Mouse (Mus musculus): ENCODE data around the gene Epha4. TPM values are rescaled to one million over a fixed set of nuclear protein-coding genes. Genes with fewer than 3 reads are reported as not detected.

The Epha4 gene
- total and polyA plus RNA-seq, 3 experiments, result 25.4 to 45.5 (median 28.4) TPM

DNA sequence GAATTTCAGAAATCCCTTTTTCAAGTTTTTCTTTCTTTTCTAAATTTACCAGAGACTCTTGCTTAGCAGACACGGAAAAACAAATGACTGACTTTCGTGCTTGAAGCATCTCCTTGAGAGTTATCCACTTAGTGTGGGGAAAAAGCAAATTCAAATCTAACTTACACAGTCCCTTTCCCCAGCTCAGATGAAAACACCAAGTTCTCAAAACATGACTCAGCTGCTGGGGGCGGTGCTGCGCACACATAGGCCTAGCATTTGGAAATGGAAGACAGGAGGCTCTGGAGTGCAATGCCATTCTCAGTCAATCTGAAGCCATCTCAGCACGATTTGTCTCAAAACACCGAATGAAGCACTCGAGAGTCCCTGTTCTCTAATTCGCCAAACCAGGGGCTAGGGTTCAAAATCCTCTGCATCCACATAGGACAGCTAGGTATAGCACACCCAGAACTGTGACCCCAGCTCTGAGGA is 11.1 kb downstream of the Epha4 start:
- Histone ChIP-seq H3K27ac (no peak overlapping the region), H3K27me3 (ENCODE audit: control insufficient read depth, insufficient read depth, low read length) (no peaks in the 10 kb centered on the region), H3K4me3 (no peak overlapping the region), H3K4me1 (ENCODE audit: control insufficient read depth, insufficient read depth, low read length) (peaks cover 11% of the 10 kb centered on the region), H3K9ac (ENCODE audit: low read depth, low read length) (no peak overlapping the region), H3K79me2 (replicated peaks; ENCODE audit: control insufficient read depth, insufficient read depth, low read length) (peaks cover 4% of the 10 kb centered on the region), H3K36me3 (ENCODE audit: control insufficient read depth, insufficient read depth, low read length) (peaks cover 35% of the 10 kb centered on the region)
- no peak for DNase-seq
- intact Hi-C loops (cut with DNase I), result no loop called here
- TF ChIP-seq CTCF (IDR thresholded peaks at IDR 0.05) (no peak), POLR2A (IDR thresholded peaks at IDR 0.05; ENCODE audit: insufficient read depth, low read depth, low read length) (no peak), EP300 (IDR thresholded peaks at IDR 0.05; ENCODE audit: insufficient read depth, low read depth, low read length) (no peak)
- WGBS, result 92% methylated on average over 8 of the region's 8 CpGs

DNA sequence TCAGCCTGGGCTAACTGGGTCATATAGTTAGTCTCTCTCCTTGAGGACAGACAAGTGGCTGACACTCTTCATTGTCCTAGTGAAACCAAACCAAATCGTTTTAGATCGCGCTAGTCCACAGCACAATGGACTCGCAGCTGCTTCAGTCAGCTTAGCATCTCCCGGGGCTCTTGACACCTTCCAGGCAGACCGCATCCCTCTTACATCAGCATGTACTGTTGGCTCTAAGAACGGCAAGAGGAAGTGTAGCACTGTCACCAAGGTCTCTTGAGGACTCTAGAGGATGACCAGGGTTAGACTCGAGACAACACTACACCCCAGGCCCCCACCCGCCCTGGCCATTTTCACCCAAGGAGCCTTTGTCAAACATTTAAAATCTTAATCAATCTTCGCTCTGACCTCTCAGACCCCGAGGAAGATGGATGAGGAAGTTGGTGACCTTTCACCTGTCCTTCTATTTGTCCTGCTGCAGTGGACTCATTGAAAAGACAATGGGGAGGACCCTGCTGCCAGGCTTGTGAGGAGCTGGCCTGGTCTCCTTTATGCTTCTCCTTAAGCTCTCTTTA is 12.3 kb downstream of the Epha4 start:
- intact Hi-C loops (cut with DNase I), result no loop called here
- peaks cover 36% of the 10 kb centered on the region for H3K36me3 ChIP-seq (ENCODE audit: control insufficient read depth, insufficient read depth, low read length)
- no peak overlapping the region for H3K4me3 ChIP-seq
- peaks cover 11% of the 10 kb centered on the region for H3K4me1 ChIP-seq (ENCODE audit: control insufficient read depth, insufficient read depth, low read length)
- no peak overlapping the region for H3K27ac ChIP-seq
- H3K79me2 ChIP-seq (replicated peaks; ENCODE audit: control insufficient read depth, insufficient read depth, low read length), result peaks cover 5% of the 10 kb centered on the region
- TF ChIP-seq CTCF (IDR thresholded peaks at IDR 0.05) (no peak), POLR2A (IDR thresholded peaks at IDR 0.05; ENCODE audit: insufficient read depth, low read depth, low read length) (no peak), EP300 (IDR thresholded peaks at IDR 0.05; ENCODE audit: insufficient read depth, low read depth, low read length) (no peak)
- H3K27me3 ChIP-seq (ENCODE audit: control insufficient read depth, insufficient read depth, low read length), result no peaks in the 10 kb centered on the region
- DNase-seq, result no peak
- WGBS, result 60% methylated on average over 11 of the region's 11 CpGs
- H3K9ac ChIP-seq (ENCODE audit: low read depth, low read length), result no peak overlapping the region

DNA sequence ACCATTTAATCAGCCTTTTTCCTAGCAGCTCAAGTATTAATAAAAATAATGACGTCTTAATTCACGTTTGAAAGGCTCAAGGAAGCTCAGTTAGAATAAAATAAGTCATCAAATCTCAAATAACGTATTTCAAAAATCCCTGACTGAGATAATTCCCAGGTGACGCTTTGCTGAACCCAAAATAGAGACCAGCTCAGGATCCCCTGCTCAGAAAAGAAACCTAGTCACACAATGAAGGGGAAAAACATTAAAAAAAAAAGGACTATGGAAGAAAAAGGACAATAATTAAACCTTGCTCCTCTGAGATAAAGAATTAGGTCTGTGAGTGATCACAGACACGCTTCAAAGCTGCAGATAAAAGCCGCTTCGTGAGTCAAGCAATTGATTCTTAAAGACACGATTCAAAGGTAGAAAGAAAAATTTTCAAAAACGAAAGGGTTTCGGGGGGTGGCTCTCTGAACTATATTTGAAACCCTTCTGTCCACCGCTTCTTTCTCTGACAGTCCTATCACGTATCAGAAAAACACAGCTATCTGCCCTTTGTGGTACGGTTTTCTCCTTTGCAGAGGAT is 13.4 kb downstream of the Epha4 start:
- Histone ChIP-seq H3K79me2 (replicated peaks; ENCODE audit: control insufficient read depth, insufficient read depth, low read length) (peaks cover 5% of the 10 kb centered on the region), H3K4me1 (ENCODE audit: control insufficient read depth, insufficient read depth, low read length) (peaks cover 11% of the 10 kb centered on the region), H3K36me3 (ENCODE audit: control insufficient read depth, insufficient read depth, low read length) (peaks cover 39% of the 10 kb centered on the region), H3K27me3 (ENCODE audit: control insufficient read depth, insufficient read depth, low read length) (no peaks in the 10 kb centered on the region), H3K9ac (ENCODE audit: low read depth, low read length) (no peak overlapping the region), H3K27ac (no peak overlapping the region), H3K4me3 (no peak overlapping the region)
- TF ChIP-seq EP300 (IDR thresholded peaks at IDR 0.05; ENCODE audit: insufficient read depth, low read depth, low read length) (no peak), CTCF (IDR thresholded peaks at IDR 0.05) (no peak), POLR2A (IDR thresholded peaks at IDR 0.05; ENCODE audit: insufficient read depth, low read depth, low read length) (no peak)
- no peak for DNase-seq
- intact Hi-C loops (cut with DNase I), result no loop called here
- 85% methylated on average over 13 of the region's 13 CpGs for WGBS

DNA sequence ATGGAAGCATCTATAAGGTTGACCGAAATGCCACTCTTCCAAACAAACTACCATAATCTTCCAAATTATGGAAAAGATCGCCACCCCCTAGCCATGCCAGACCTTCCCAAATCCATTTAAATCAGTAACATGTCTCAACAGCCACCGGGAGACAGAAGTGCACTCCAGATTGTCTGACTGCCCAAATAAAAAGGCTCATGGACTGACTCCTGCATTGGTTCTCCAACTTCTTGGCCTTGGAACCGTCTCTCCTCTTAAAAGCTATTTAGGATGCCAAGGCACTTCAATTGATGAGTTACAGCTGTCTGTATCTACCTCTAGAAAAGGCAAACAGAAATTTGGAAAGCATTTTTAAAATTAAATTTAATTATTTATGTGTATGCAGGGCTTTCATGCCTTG is 17.4 kb downstream of the Epha4 start:
- no peak for DNase-seq
- no peak overlapping the region for H3K27ac ChIP-seq
- intact Hi-C loops (cut with DNase I), result no loop called here
- H3K4me3 ChIP-seq, result no peak overlapping the region
- no peak for TF ChIP-seq POLR2A (IDR thresholded peaks at IDR 0.05; ENCODE audit: insufficient read depth, low read depth, low read length)
- no peak for TF ChIP-seq EP300 (IDR thresholded peaks at IDR 0.05; ENCODE audit: insufficient read depth, low read depth, low read length)
- no peak for TF ChIP-seq CTCF (IDR thresholded peaks at IDR 0.05)
- peaks cover 4% of the 10 kb centered on the region for H3K4me1 ChIP-seq (ENCODE audit: control insufficient read depth, insufficient read depth, low read length)
- no peaks in the 10 kb centered on the region for H3K27me3 ChIP-seq (ENCODE audit: control insufficient read depth, insufficient read depth, low read length)
- no peak overlapping the region for H3K9ac ChIP-seq (ENCODE audit: low read depth, low read length)
- peaks cover 3% of the 10 kb centered on the region for H3K79me2 ChIP-seq (replicated peaks; ENCODE audit: control insufficient read depth, insufficient read depth, low read length)
- WGBS, result 67% methylated on average over 4 of the region's 4 CpGs
- H3K36me3 ChIP-seq (ENCODE audit: control insufficient read depth, insufficient read depth, low read length), result peaks cover 19% of the 10 kb centered on the region

DNA sequence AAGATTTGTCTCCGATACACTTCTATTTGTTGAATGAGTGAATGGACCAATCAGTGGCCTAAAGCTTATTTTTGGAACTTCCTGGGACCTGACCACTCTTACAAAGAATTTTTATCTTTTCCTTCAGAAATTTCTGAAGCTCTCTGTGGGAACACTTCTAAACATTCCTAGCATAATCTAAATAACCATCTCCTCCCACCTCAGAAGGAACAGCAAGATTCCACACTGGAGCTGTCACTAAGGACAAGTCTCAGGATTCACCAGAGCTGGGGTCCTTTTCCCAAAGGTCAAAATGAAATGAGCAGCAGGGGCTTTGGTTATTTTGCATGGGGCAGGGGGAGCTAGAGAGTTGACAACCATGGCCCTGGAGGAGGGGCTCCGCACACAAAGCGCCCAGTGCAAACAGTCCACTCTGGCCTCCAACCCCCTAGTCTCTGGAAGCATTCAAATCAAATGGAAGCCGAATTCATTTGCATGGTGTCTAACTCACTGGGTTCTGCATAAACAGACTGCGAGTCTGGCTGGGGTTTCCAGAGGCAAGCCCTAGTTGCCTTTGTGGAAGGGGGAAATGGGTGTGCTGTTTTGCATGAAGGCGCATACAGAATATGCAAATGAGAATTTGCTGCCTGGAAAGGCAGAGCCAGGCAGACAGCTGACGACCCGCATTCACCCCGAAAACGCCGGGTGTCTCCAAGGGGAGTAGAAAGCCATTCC is 18.3 kb downstream of the Epha4 start:
- Histone ChIP-seq H3K27me3 (ENCODE audit: control insufficient read depth, insufficient read depth, low read length) (no peaks in the 10 kb centered on the region), H3K79me2 (replicated peaks; ENCODE audit: control insufficient read depth, insufficient read depth, low read length) (peaks cover 3% of the 10 kb centered on the region), H3K36me3 (ENCODE audit: control insufficient read depth, insufficient read depth, low read length) (peaks cover 16% of the 10 kb centered on the region), H3K27ac (no peak overlapping the region), H3K4me3 (no peak overlapping the region), H3K4me1 (ENCODE audit: control insufficient read depth, insufficient read depth, low read length) (peaks cover 4% of the 10 kb centered on the region), H3K9ac (ENCODE audit: low read depth, low read length) (no peak overlapping the region)
- TF ChIP-seq POLR2A (IDR thresholded peaks at IDR 0.05; ENCODE audit: insufficient read depth, low read depth, low read length), result no peak
- no peak for TF ChIP-seq CTCF (IDR thresholded peaks at IDR 0.05)
- TF ChIP-seq EP300 (IDR thresholded peaks at IDR 0.05; ENCODE audit: insufficient read depth, low read depth, low read length), result no peak
- no peak for DNase-seq
- intact Hi-C loops (cut with DNase I), result no loop called here
- WGBS, result 74% methylated on average over 11 of the region's 11 CpGs

DNA sequence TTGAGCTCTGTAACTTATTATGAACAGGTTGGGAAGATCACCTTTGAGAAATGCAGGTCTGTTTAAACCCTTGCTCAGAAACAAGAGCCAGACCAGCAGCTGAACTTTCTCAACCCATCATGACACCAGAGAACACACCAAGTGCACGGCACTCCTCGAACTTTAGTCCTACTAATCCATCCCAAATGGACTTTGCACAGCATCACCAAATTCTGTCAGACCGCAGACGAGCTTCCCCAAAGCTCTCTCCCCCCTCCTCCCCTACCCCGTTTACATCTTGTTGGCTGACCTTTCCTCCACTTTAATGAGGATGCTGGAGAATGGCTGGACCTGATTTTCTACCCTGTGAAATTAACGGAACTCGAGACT is 19.1 kb downstream of the Epha4 start:
- H3K4me3 ChIP-seq, result no peak overlapping the region
- H3K27me3 ChIP-seq (ENCODE audit: control insufficient read depth, insufficient read depth, low read length), result no peaks in the 10 kb centered on the region
- TF ChIP-seq CTCF (IDR thresholded peaks at IDR 0.05) (no peak), EP300 (IDR thresholded peaks at IDR 0.05; ENCODE audit: insufficient read depth, low read depth, low read length) (no peak)
- no peak overlapping the region for H3K9ac ChIP-seq (ENCODE audit: low read depth, low read length)
- no peak for DNase-seq
- 84% methylated on average over 7 of the region's 7 CpGs for WGBS
- H3K27ac ChIP-seq, result no peak overlapping the region
- peaks cover 3% of the 10 kb centered on the region for H3K79me2 ChIP-seq (replicated peaks; ENCODE audit: control insufficient read depth, insufficient read depth, low read length)
- intact Hi-C loops (cut with DNase I), result no loop called here
- peaks cover 16% of the 10 kb centered on the region for H3K36me3 ChIP-seq (ENCODE audit: control insufficient read depth, insufficient read depth, low read length)
- peaks cover 4% of the 10 kb centered on the region for H3K4me1 ChIP-seq (ENCODE audit: control insufficient read depth, insufficient read depth, low read length)

All from heart, adult 2 months (tissue).